In genomic region chr16:39056061-39056460, GRCm38 (mm10) we compare ENCODE assay signal across 8 mouse cellular contexts.
DNase-seq lines count a peak whose midpoint lies in the region; ATAC-seq and TF ChIP-seq lines count a peak whose summit lies in the region.

No protein-coding gene starts in this region.

- no peaks in the 10 kb centered on the region for H3K4me1 ChIP-seq in hindbrain, embryonic 10.5 days (replicated peaks)
- no peaks in the 10 kb centered on the region for H3K4me1 ChIP-seq in hindbrain, embryonic 16.5 days (ENCODE audit: control insufficient read depth, insufficient read depth, low read depth, low read length)
- H3K4me1 ChIP-seq in kidney, embryonic 16.5 days (ENCODE audit: insufficient read depth, low read length) = 0 out of 2 replicates have a peak, but pooled peaks cover 5% of the 10 kb centered on the region
- H3K4me1 ChIP-seq in lung, postnatal 0 days (ENCODE audit: insufficient read depth, low read depth, low read length) = no peaks in the 10 kb centered on the region
- H3K4me1 ChIP-seq in small intestine, adult 2 months (ENCODE audit: control insufficient read depth, insufficient read depth, insufficient read length, low read length) = no peaks in the 10 kb centered on the region

- no peak for TF ChIP-seq POLR2A in small intestine, adult 2 months (IDR thresholded peaks at IDR 0.05; ENCODE audit: low read depth, low read length)

- no peak for TF ChIP-seq EP300 in lung, postnatal 0 days (IDR thresholded peaks at IDR 0.05)

- no peaks in the 10 kb centered on the region for H3K36me3 ChIP-seq in hindbrain, embryonic 10.5 days
- no peaks in the 10 kb centered on the region for H3K36me3 ChIP-seq in hindbrain, embryonic 16.5 days (ENCODE audit: control insufficient read depth, insufficient read depth, low read length)
- no peaks in the 10 kb centered on the region for H3K36me3 ChIP-seq in kidney, embryonic 16.5 days (ENCODE audit: insufficient read depth, low read length)
- H3K36me3 ChIP-seq in lung, postnatal 0 days (ENCODE audit: insufficient read depth, low read length) = no peaks in the 10 kb centered on the region
- no peaks in the 10 kb centered on the region for H3K36me3 ChIP-seq in small intestine, adult 2 months (ENCODE audit: control insufficient read depth, insufficient read depth, low read length)

- no peak overlapping the region for H3K4me2 ChIP-seq in hindbrain, embryonic 16.5 days (ENCODE audit: low read length)
- no peak overlapping the region for H3K4me2 ChIP-seq in kidney, embryonic 16.5 days (replicated peaks; ENCODE audit: low read depth, low read length)
- H3K4me2 ChIP-seq in lung, postnatal 0 days (replicated peaks; ENCODE audit: low read depth, low read length) = no peak overlapping the region

- no peak overlapping the region for H3K27ac ChIP-seq in hindbrain, embryonic 10.5 days
- H3K27ac ChIP-seq in hindbrain, embryonic 16.5 days (ENCODE audit: low read depth, low read length) = no peak overlapping the region
- no peak overlapping the region for H3K27ac ChIP-seq in kidney, embryonic 16.5 days (ENCODE audit: low read length)
- no peak overlapping the region for H3K27ac ChIP-seq in lung, postnatal 0 days (ENCODE audit: low read length)
- H3K27ac ChIP-seq in small intestine, adult 2 months (ENCODE audit: insufficient read depth, low read depth, low read length) = no peak overlapping the region

- DNase-seq in hindbrain, embryonic 10.5 days (ENCODE audit: low spot score) = peak; percentile 46
- DNase-seq in Patski (ENCODE audit: low read depth, low spot score) = no peak
- DNase-seq in embryo, embryonic 11.5 days (ENCODE audit: low read depth, low spot score) = peak; percentile 20
- peak; percentile 49 for DNase-seq in lung, postnatal 0 days (ENCODE audit: low spot score)

- H3K9me3 ChIP-seq in hindbrain, embryonic 10.5 days = no peaks in the 10 kb centered on the region
- no peaks in the 10 kb centered on the region for H3K9me3 ChIP-seq in hindbrain, embryonic 16.5 days (ENCODE audit: control insufficient read depth, low read length)
- no peaks in the 10 kb centered on the region for H3K9me3 ChIP-seq in kidney, embryonic 16.5 days (ENCODE audit: low read length)
- H3K9me3 ChIP-seq in lung, postnatal 0 days (ENCODE audit: low read length) = no peaks in the 10 kb centered on the region

- H3K4me3 ChIP-seq in hindbrain, embryonic 10.5 days = no peak overlapping the region
- H3K4me3 ChIP-seq in hindbrain, embryonic 16.5 days (ENCODE audit: low read length) = no peak overlapping the region
- H3K4me3 ChIP-seq in kidney, embryonic 16.5 days (ENCODE audit: low read length) = no peak overlapping the region
- H3K4me3 ChIP-seq in lung, postnatal 0 days (ENCODE audit: low read depth, low read length) = no peak overlapping the region
- no peak overlapping the region for H3K4me3 ChIP-seq in small intestine, adult 2 months (ENCODE audit: low read depth, low read length)

- peak; percentile 68 for TF ChIP-seq CTCF in Patski (IDR thresholded peaks at IDR 0.05)
- TF ChIP-seq CTCF in lung, postnatal 0 days (IDR thresholded peaks at IDR 0.05) = peak; percentile 72
- TF ChIP-seq CTCF in small intestine, adult 2 months (IDR thresholded peaks at IDR 0.05; ENCODE audit: extremely low read depth, insufficient read length, insufficient replicate concordance, low read depth, low read length) = peak; percentile 21; the same call in 1 of the 2 replicates

- CTCF ChIA-PET in Patski (lab: Charles Lee) = no interaction called here

- peaks cover 10% of the 10 kb centered on the region; the same call in 1 of the 2 replicates for H3K27me3 ChIP-seq in hindbrain, embryonic 10.5 days (ENCODE audit: insufficient read depth, poor library complexity, severe bottlenecking)
- H3K27me3 ChIP-seq in hindbrain, embryonic 16.5 days (replicated peaks; ENCODE audit: control insufficient read depth, insufficient read depth, low read length) = no peaks in the 10 kb centered on the region; the same call in 1 of the 2 replicates
- no peaks in the 10 kb centered on the region for H3K27me3 ChIP-seq in Patski
- peaks cover 8% of the 10 kb centered on the region; the same call in 1 of the 2 replicates for H3K27me3 ChIP-seq in kidney, embryonic 16.5 days (ENCODE audit: insufficient read depth, low read length)
- H3K27me3 ChIP-seq in lung, postnatal 0 days (replicated peaks; ENCODE audit: insufficient read depth, low read length) = 0 out of 2 replicates have a peak, but pooled peaks cover 6% of the 10 kb centered on the region
- H3K27me3 ChIP-seq in small intestine, adult 2 months (ENCODE audit: control insufficient read depth, insufficient read depth, low read length) = no peaks in the 10 kb centered on the region

- in situ Hi-C loops in Patski (cut with MboI; ENCODE audit: low pct_unique_long_range_greater_than_20kb) = loop anchor here (10.0 kb wide), 1 partner anchor 431 kb away; no protein-coding TSS in a partner anchor

- WGBS in hindbrain, embryonic 10.5 days = 20% methylated on average over 6 of the region's 6 CpGs
- WGBS in hindbrain, embryonic 16.5 days = 23% methylated on average over 6 of the region's 6 CpGs
- WGBS in kidney, embryonic 16.5 days = 21% methylated on average over 6 of the region's 6 CpGs
- WGBS in lung, postnatal 0 days = 17% methylated on average over 6 of the region's 6 CpGs
- WGBS in small intestine, adult 2 months = 19% methylated on average over 6 of the region's 6 CpGs

- POLR2A ChIA-PET in Patski (lab: Charles Lee) = no interaction called here

- no peak overlapping the region for H3K9ac ChIP-seq in hindbrain, embryonic 16.5 days (ENCODE audit: low read depth, low read length)
- no peak overlapping the region for H3K9ac ChIP-seq in kidney, embryonic 16.5 days (replicated peaks; ENCODE audit: low read length)
- no peak overlapping the region for H3K9ac ChIP-seq in lung, postnatal 0 days (replicated peaks; ENCODE audit: low read depth)

- no peak for ATAC-seq in hindbrain, embryonic 16.5 days
- ATAC-seq in Patski = no peak
- ATAC-seq in kidney, embryonic 16.5 days (ENCODE audit: low FRiP score, low TSS enrichment) = peak; percentile 53
- ATAC-seq in lung, postnatal 0 days = no peak
- no peak for ATAC-seq in inflammation-experienced regulatory T-cells, adult 6 months

Comparison
In these comparisons a context has a peak if more than half of its experiments do, and no peak if none do; other contexts are left out.
1. CTCF ChIP-seq: peak in every context shown above with its lines; median percentile 72 in lung, postnatal 0 days; 68 in Patski; 21 in small intestine, adult 2 months.